Mouse (Mus musculus) right cerebral cortex, postnatal 14 days (tissue): Measurements from ENCODE around the gene Fam71f2.

Experiments used
- DNase-seq: peaks from one replicate; pipeline ENCODE4 v3.0.0; 2022

The Fam71f2 gene

GRCm38 (mm10) chr6:29278513-29279267 lies 703 bp upstream of the Fam71f2 start:
- DNase-seq, result peak; percentile 42

DNA sequence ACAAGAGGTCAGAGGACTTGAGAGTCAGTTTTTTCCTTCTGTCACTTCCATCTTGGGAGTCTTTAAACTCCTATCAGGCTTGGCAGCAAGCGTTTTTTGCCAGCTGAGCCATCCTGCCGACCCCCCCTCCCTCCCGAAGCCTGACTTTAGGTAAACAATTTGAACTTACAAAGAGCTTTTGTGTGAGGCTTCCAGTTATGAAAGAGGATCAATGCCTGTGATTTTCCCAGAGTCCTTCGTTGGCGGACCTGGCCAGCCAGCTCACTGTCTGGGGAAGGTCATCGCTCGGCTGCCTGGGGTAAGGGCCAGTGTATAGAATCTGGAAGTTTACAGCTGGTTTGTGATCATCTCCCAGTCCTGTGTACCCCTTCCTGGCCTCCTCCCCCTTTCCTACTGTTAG lies 1.3 kb downstream of the Fam71f2 start:
- no peak for DNase-seq

DNA sequence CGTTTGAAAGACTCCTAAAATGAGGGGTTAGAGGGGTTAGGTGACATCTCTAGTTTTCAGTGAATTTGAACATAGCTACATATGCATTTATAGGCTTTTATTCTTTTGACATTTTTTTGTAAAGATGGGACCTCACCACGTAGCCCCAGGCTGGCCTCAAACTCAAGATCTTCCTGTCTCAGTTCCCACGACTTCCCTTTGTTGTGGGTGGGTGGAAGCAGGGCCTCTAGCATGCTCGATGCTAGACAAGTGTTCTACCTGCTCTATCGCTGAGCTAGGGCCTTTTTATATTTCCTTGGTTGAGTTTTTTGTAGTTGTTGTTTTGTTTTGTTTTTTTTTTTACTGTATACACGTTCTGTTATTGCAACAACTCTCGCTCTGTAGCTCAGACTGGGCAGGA lies 7.5 kb downstream of the Fam71f2 start:
- DNase-seq, result no peak

DNA sequence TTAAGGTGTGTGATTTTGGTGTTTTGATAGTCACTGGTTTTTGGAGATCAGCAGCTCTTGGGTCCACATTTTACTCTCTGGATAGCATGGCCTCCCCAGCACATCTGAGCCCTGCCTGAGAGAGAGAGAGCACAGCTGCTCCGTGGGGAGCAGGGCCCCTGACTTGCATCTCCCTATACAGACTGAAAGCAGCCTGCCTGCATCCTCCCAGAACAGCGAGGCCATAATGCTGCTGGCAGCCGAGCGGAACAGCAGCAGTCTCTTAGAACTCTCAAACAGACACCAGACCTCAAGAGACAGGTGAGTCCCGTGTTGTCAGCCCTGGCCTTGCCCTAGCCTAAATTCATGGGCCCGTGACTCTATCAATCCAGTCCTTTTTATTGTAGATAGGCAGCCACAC lies 8.1 kb downstream of the Fam71f2 start:
- DNase-seq, result no peak

- no peak for DNase-seq
These were observed 8.6 kb downstream of the Fam71f2 start for GRCm38 (mm10) chr6:29287944-29288343.

- no peak for DNase-seq
These were observed 9.3 kb downstream of the Fam71f2 start for GRCm38 (mm10) chr6:29288651-29289050.

- no peak for DNase-seq
These were observed 19.7 kb downstream of the Fam71f2 start for GRCm38 (mm10) chr6:29299112-29299511.

DNA sequence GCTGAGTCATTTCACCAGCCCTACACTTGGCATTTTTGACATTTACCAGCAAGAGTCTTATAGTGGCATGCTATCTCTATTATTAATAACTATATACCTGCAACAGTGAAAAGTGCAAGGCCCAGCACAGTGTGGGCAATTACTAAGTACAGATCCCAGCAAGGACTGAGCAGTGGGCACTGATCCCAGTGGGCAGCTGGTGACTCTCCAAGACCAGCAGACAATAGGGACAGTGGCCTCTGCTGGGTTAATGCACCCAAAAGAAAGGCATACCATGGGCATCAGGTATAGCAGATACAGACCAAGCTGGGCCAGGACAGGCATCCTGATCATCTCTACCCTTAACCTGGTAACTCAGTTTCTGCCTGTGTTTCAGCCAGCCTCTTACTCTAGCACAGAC lies 23.9 kb downstream of the Fam71f2 start:
- no peak for DNase-seq

DNA sequence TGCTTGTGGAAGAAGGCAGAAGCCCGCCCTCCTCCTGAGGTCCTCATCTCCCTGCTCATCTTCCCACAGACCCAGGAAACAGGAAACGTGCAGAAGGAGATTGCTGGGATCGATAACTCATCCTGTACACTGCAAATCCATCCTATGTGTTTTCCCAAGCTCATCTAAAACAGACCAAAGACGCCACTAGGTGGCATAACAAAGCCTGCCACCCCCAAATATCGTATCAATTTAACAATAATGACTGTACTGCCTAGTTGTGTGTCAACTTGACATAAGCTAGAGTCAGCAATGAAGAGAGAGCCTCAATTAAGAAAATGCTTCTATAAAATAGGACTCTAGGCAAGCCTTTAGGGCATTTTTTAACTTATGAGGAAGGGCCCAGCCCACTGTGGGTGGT lies 24.3 kb downstream of the Fam71f2 start:
- DNase-seq, result no peak

DNA sequence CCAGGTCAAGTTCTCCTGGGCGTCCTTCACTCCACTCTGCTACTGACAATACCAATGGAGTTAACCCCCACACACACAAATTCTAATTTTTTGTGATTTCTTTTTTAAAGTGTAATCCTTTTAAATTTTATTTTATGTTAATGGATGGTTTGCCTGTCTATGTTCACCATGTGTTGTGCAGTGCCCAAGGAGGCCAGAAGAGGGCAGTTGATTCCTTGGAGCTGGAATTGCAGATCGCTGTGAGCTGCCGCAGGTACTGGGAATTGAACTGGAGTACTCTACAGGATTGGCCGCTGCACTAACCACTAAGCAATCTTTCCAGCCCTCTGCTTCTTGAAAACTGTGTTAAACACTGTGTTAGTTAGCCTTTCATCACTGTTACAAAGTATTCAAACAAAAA lies 26.1 kb downstream of the Fam71f2 start:
- DNase-seq, result no peak

- DNase-seq, result no peak
These were observed 29.6 kb downstream of the Fam71f2 start for GRCm38 (mm10) chr6:29308846-29309605.

DNA sequence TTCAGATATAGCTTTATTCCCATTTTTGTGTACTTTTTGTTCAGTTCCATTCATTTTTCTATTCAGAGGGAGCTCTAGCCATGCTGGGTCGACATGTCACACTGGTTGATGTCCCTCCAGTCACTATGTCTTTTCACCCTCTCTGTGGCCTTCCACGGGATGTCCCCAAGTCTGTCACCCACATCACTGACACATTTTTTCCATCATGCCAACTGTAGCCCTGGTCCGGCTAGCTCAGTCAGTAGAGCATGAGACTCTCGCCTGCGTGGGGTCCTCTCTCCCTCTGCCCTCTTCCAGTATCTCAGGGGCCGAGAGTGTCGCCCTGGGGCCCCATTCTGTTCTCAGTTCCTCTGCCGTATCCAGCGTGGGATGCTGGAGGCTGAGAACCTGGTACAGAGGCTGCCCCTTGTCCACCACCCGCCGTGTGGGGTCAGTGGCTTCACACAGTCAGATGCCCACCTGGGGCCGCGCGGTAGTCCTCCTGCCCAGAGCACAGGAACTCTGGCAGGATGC lies 34.4 kb downstream of the Fam71f2 start:
- DNase-seq, result no peak

- no peak for DNase-seq
These were observed 37.9 kb downstream of the Fam71f2 start for GRCm38 (mm10) chr6:29317286-29317685.

DNA sequence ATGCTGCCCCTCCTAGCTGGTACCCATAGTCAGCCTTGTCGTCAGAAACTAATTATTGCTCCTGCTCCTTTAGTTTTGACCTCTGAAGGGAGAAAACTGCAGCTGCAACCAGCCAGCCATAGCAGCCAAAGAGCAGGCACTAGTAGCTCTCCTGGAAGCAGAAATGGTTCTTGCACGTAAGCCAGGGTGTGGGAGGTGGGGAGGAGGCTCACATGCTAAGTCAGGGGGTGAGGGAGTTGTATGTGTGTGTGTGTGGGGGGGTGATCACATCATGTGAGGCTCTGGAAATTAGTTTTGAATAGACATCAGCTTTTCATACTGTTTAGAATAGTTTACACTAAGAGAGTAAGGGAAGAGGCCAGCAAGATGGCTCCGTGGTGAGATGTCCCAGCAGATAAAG lies 38.5 kb downstream of the Fam71f2 start:
- DNase-seq, result no peak

DNA sequence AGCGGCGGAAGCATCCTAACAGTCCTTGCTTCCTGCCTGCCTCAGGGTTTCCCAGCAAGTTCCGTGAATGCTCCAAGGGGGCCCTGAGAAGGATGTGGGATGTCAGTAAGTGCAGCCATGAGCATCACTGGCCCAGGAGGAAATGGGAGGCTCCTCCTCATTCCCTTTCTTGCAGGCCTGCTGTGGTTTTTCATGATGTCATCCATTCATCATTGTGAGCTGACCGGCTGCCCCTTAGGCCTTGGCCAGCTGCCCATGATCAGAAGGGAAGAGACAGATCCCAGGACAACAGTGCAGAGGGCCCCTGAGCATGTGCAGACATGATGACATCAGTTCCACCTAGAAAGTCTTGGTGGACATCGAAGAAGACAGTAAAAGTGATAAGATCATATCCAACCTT lies 39.5 kb downstream of the Fam71f2 start, which contains the start of gene Fam71f1:
Gene Fam71f1, plus strand, starts transcription at position 262 of the 400 bp plus-strand sequence.
- DNase-seq, result peak; percentile 12

DNA sequence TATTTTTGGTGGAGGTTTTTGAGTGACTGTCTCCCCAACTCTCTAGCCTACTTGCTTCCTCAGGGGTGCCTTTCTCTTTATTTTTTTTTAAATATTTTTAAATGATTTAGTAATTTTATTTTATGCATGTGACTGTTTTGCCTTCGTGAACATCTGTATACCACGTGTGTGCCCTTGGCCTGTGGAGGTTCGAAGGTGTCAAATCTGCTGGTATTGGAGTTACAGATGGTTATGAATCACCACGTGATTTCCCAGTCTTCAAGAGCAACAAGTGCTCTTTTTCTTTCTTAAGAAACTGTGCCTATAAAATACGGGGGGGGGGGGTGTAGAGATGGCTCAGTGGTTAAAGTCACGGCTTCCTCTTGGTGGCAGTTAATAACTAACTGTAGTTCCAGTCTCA lies 42.2 kb downstream of the Fam71f2 start:
- no peak for DNase-seq

GRCm38 (mm10) chr6:29322147-29322546 lies 42.8 kb downstream of the Fam71f2 start:
- DNase-seq, result no peak

DNA sequence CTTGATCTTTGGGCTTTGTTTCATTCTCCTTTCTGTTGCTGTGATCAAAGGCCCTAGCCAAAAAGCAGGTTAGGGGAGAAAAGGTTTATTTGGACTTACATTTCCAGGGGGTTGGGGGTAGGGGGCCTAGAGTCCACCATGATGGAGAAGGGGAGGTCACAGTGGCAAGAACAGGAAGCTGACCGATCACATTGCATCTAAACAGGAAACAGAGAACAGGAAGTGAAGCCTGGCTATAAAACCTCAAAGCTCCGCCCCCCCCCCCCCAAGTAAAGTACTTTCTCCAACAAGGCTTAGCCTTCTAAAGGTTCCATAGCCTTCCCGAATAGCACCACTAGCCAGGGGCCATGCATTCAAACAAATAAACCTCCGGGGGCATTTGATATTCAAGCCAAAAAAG lies 43.3 kb downstream of the Fam71f2 start:
- no peak for DNase-seq

GRCm38 (mm10) chr6:29326961-29327360 lies 47.6 kb downstream of the Fam71f2 start:
- no peak for DNase-seq

DNA sequence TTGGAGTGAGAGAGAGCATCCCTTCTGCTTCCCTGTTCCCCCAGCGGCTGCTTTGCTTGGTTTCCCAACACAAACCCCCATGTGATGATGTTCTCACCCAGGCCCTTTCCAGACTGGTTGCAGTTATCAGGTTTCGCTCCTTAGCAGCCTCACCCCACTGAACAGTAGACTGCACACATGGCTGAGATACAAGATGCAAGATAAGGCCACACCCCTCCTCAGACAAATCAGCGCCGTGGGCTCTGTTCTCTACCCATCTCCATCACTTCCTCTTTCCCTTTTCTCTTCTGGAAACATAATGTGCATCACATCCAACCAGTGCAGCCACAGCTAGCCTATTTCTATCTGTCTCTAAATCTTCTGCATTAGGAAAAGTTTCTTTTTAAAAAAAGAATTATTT lies 50.1 kb downstream of the Fam71f2 start:
- DNase-seq, result no peak
